In the genomic region with DNA sequence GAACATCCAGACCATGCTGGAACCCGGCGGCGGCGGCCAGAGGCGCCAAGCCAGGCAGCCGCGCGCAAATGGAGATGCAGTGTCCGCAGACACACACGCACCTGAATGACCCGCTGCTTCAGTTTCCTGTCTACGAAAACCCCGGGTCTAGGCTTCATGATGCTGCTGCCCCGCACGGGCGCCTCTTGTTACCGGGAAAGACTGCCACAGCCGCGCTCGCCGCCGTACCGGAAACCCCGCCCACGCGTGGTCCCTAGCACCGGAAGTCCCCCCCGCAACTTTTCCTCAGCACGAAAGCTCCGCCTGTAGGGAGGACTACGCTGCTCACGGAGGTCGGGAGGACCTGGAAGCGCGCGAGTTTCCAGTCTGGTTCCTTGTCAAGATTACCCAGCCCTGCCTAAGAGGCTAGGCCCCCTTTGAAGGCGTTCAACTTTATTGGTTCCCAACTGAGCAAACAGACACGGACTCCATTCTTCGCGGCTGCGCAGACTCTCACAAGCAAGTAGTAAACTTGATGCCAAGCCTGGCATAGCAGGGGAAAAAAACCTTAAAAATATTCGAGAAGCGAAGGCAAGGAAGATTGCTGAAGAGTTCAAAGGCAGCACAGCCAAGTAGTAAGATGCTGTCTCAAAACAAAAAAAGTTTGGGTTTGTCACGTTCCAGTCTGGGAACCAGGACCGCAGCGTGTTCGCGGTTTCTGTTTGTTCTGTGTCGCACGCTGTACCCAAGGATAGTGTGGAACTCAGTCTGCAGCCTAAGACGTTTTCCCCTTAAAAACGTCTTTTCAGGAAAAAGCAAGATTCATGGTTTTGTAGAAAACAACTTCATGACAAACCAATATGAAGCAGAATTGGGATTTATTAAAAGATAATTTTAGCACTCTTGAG, we compare ENCODE assay signal across 8 mouse cellular contexts. TPM values are rescaled to one million over a fixed set of nuclear protein-coding genes. Genes with fewer than 3 reads are reported as not detected.
DNase-seq lines count a peak whose midpoint lies in the region; ATAC-seq and TF ChIP-seq lines count a peak whose summit lies in the region.

A gene (minus strand): TSS at position 255 of the 887 bp plus-strand sequence.
A gene (plus strand): TSS at position 744 of the 887 bp plus-strand sequence.

- under 1% methylated on average over 52 of the region's 52 CpGs for WGBS in hindbrain, postnatal 0 days

- no peak; the same call in 1 of the 2 replicates for TF ChIP-seq CTCF in gastrocnemius, adult 2 months (IDR thresholded peaks at IDR 0.05)
- TF ChIP-seq CTCF in hindbrain, postnatal 0 days (IDR thresholded peaks at IDR 0.05; ENCODE audit: low read depth), result no peak
- TF ChIP-seq CTCF in left cerebral cortex, adult 2 months (IDR thresholded peaks at IDR 0.05), result no peak

- no peaks in the 10 kb centered on the region for H3K4me1 ChIP-seq in hindbrain, postnatal 0 days (ENCODE audit: insufficient read depth, low read length)

- H3K9ac ChIP-seq in hindbrain, postnatal 0 days (replicated peaks; ENCODE audit: low read length), result peak within 1 kb of the TSS; percentile 75

- H3K27me3 ChIP-seq in hindbrain, postnatal 0 days (ENCODE audit: insufficient read depth, low read length), result no peaks in the 10 kb centered on the region

- peak within 1 kb of the TSS; percentile 84 for H3K4me3 ChIP-seq in gastrocnemius, adult 2 months
- H3K4me3 ChIP-seq in hindbrain, postnatal 0 days (ENCODE audit: low read length), result peak within 1 kb of the TSS; percentile 83
- peak within 1 kb of the TSS; percentile 61 for H3K4me3 ChIP-seq in left cerebral cortex, adult 2 months

- peak; percentile 99 for DNase-seq in ZHBTc4 (ENCODE audit: low read depth, low spot score)
- DNase-seq in gastrocnemius, adult 2 months, result peak; percentile 93
- DNase-seq in hindbrain, postnatal 0 days (ENCODE audit: low spot score), result peak; percentile 98
- peak; percentile 92 to 95 for DNase-seq in left cerebral cortex, adult 2 months (ENCODE audit: extremely low spot score in 1 of 2, low spot score in 2 of 2)
- DNase-seq in right cerebral cortex, adult 2 months (ENCODE audit: low spot score in 2 of 2), result peak; percentile 95 to 96
- peak; percentile 91 for DNase-seq in urinary bladder, postnatal 14 days (ENCODE audit: low spot score)

- H3K4me2 ChIP-seq in hindbrain, postnatal 0 days (ENCODE audit: low read depth, low read length), result peak within 1 kb of the TSS; percentile 90

- peak within 1 kb of the TSS; percentile 92 for H3K27ac ChIP-seq in gastrocnemius, adult 2 months
- H3K27ac ChIP-seq in hindbrain, postnatal 0 days, result peak within 1 kb of the TSS; percentile 74
- peak within 1 kb of the TSS; percentile 78 for H3K27ac ChIP-seq in left cerebral cortex, adult 2 months

- peak; percentile 92 for ATAC-seq in common myeloid progenitor, adult 5-6 weeks (replicated peaks; ENCODE audit: low read depth, poor library complexity, severe bottlenecking)
- peak; percentile 100 for ATAC-seq in hindbrain, postnatal 0 days
- peak; percentile 96 for ATAC-seq in megakaryocyte, adult 5-6 weeks (ENCODE audit: poor library complexity, severe bottlenecking)

- H3K36me3 ChIP-seq in hindbrain, postnatal 0 days (ENCODE audit: insufficient read depth, low read length), result peaks cover 7% of the 10 kb centered on the region; the same call in 1 of the 2 replicates

- intact Hi-C loops in gastrocnemius, adult 2 months (cut with DNase I), result no loop called here
- intact Hi-C loops in left cerebral cortex, adult 2 months (cut with DNase I), result no loop called here

- H3K9me3 ChIP-seq in hindbrain, postnatal 0 days (ENCODE audit: low read length), result no peaks in the 10 kb centered on the region

RNA-seq across cellular contexts. Expression of the first gene that starts in this region (rescaled TPM):
- total RNA-seq in common myeloid progenitor, adult 5-6 weeks (2017), result 26.1 and 33.6 TPM in 2 replicates
- total RNA-seq in gastrocnemius, adult 2 months (2021), result 1 to 10 TPM; 8.3 to 9.5 TPM
- total RNA-seq in hindbrain, postnatal 0 days (2014; rRNA removed), result 18.5 and 24.7 TPM in 2 replicates
- polyA plus RNA-seq in hindbrain, postnatal 0 days (2015; fragmentation: Nextera tagmentation; extraction: Ambion mirVana), result 26.8 and 27.1 TPM in 2 replicates
- total RNA-seq in left cerebral cortex, adult 2 months (2021), result 10 to 100 TPM; 34.4 to 36.5 TPM
- total RNA-seq in megakaryocyte, adult 5-6 weeks (2015), result 19.8 and 22.7 TPM in 2 replicates
- 14.0 and 18.1 TPM in 2 replicates for total RNA-seq in megakaryocyte, adult 5-6 weeks (2017)

RNA-seq across cellular contexts. Expression of the second gene that starts in this region (rescaled TPM):
- total RNA-seq in common myeloid progenitor, adult 5-6 weeks (2017), result 85.3 and 85.6 TPM in 2 replicates
- 10 to 100 TPM; 34.6 to 44.2 TPM for total RNA-seq in gastrocnemius, adult 2 months (2021)
- 10.8 and 12.9 TPM in 2 replicates for total RNA-seq in hindbrain, postnatal 0 days (2014; rRNA removed)
- polyA plus RNA-seq in hindbrain, postnatal 0 days (2015; fragmentation: Nextera tagmentation; extraction: Ambion mirVana), result 59.9 and 61.3 TPM in 2 replicates
- 10 to 100 TPM; 27.3 to 29.0 TPM for total RNA-seq in left cerebral cortex, adult 2 months (2021)
- 95.3 and 111 TPM in 2 replicates for total RNA-seq in megakaryocyte, adult 5-6 weeks (2015)
- total RNA-seq in megakaryocyte, adult 5-6 weeks (2017), result 147 and 148 TPM in 2 replicates

Comparison
In these comparisons a context has a peak if more than half of its experiments do, and no peak if none do; other contexts are left out.
1. Peak in every context shown above with its lines: DNase-seq, ATAC-seq, H3K4me3 ChIP-seq and H3K27ac ChIP-seq.